Mouse (Mus musculus) cerebellum, adult 11 months (tissue): ENCODE data around the gene Grik4.
"Not testable (repeated sequence)": the region's sequence is repeated elsewhere in the genome, so short reads cannot be mapped to it uniquely, and the experiment has no call there.

ENCODE experiments used
- DNase-seq: peaks from one replicate; pipeline ENCODE4 v3.0.0; 2022

Grik4 gene

GRCm38 (mm10) chr9:42943781-42944535 is at the start of gene Grik4:
Grik4 (minus strand) TSS chr9:42944493.
- DNase-seq: no peak

- no peak for DNase-seq
These were observed 49.4 kb upstream of the Grik4 start for GRCm38 (mm10) chr9:42993659-42994058.

GRCm38 (mm10) chr9:42987988-42988387 is 43.7 kb upstream of the Grik4 start:
- DNase-seq: no peak

GRCm38 (mm10) chr9:42968894-42969521 is 24.7 kb upstream of the Grik4 start:
- no peak for DNase-seq

- no peak for DNase-seq
These were observed 23.4 kb upstream of the Grik4 start for GRCm38 (mm10) chr9:42967731-42968130.

GRCm38 (mm10) chr9:42964809-42965208 is 20.5 kb upstream of the Grik4 start:
- DNase-seq: not testable (repeated sequence)

GRCm38 (mm10) chr9:42964366-42964765 is 20.1 kb upstream of the Grik4 start:
- no peak for DNase-seq

- DNase-seq: no peak
These were observed 18.2 kb upstream of the Grik4 start for GRCm38 (mm10) chr9:42962506-42962905.

- no peak for DNase-seq
These were observed 14.1 kb upstream of the Grik4 start for GRCm38 (mm10) chr9:42958401-42958800.

GRCm38 (mm10) chr9:42948381-42948780 is 4.1 kb upstream of the Grik4 start:
- DNase-seq: no peak

GRCm38 (mm10) chr9:42945174-42945573 is 881 bp upstream of the Grik4 start:
- no peak for DNase-seq

GRCm38 (mm10) chr9:42944536-42945006 is 278 bp upstream of the Grik4 start:
- DNase-seq: peak; percentile 75

- no peak for DNase-seq
These were observed 1.2 kb downstream of the Grik4 start for GRCm38 (mm10) chr9:42943057-42943529.

- no peak for DNase-seq
These were observed 2.1 kb downstream of the Grik4 start for GRCm38 (mm10) chr9:42942148-42942547.

- DNase-seq: no peak
These were observed 12.1 kb downstream of the Grik4 start for GRCm38 (mm10) chr9:42932146-42932545.

GRCm38 (mm10) chr9:42927498-42927897 is 16.8 kb downstream of the Grik4 start:
- no peak for DNase-seq

GRCm38 (mm10) chr9:42926564-42926963 is 17.7 kb downstream of the Grik4 start:
- DNase-seq: no peak

GRCm38 (mm10) chr9:42921830-42922229 is 22.5 kb downstream of the Grik4 start:
- DNase-seq: no peak

GRCm38 (mm10) chr9:42920190-42920589 is 24.1 kb downstream of the Grik4 start:
- no peak for DNase-seq

GRCm38 (mm10) chr9:42917911-42918310 is 26.4 kb downstream of the Grik4 start:
- no peak for DNase-seq

GRCm38 (mm10) chr9:42913201-42913600 is 31.1 kb downstream of the Grik4 start:
- no peak for DNase-seq

GRCm38 (mm10) chr9:42908657-42909313 is 35.5 kb downstream of the Grik4 start:
- no peak for DNase-seq

- no peak for DNase-seq
These were observed 37.3 kb downstream of the Grik4 start for GRCm38 (mm10) chr9:42906995-42907394.
